Mouse (Mus musculus): ENCODE measurements around the gene 1700001K19Rik. TPM values are rescaled to one million over a fixed set of nuclear protein-coding genes. Genes with fewer than 3 reads are reported as not detected.

The 1700001K19Rik gene
- polyA plus RNA-seq, 1 experiment: not detected

GRCm38 (mm10) chr12:110674243-110674642 lies 8.2 kb downstream of the 1700001K19Rik start:
- Histone ChIP-seq H3K4me3 (replicated peaks) (no peak overlapping the region), H3K27me3 (replicated peaks) (peaks cover 2% of the 10 kb centered on the region), H3K4me1 (no peaks in the 10 kb centered on the region), H3K9me3 (peaks cover 6% of the 10 kb centered on the region; the same call in 1 of the 2 replicates), H3K36me3 (replicated peaks; ENCODE audit: low read length) (peaks cover 10% of the 10 kb centered on the region)
- TF ChIP-seq GATA1 (IDR thresholded peaks at IDR 0.05; ENCODE audit: borderline replicate concordance, low read length): no peak
- TF ChIP-seq FLI1 (IDR thresholded peaks at IDR 0.05; ENCODE audit: low read length): no peak

- Histone ChIP-seq H3K4me1 (peaks cover 37% of the 10 kb centered on the region), H3K36me3 (replicated peaks; ENCODE audit: low read length) (peaks cover 76% of the 10 kb centered on the region), H3K4me3 (replicated peaks) (no peak overlapping the region), H3K27me3 (replicated peaks) (no peaks in the 10 kb centered on the region), H3K9me3 (no peaks in the 10 kb centered on the region)
- TF ChIP-seq FLI1 (IDR thresholded peaks at IDR 0.05; ENCODE audit: low read length) (no peak), GATA1 (IDR thresholded peaks at IDR 0.05; ENCODE audit: borderline replicate concordance, low read length) (no peak)
These were observed 14.8 kb downstream of the 1700001K19Rik start for GRCm38 (mm10) chr12:110667466-110668077.

- Histone ChIP-seq H3K4me1 (peaks cover 21% of the 10 kb centered on the region), H3K36me3 (replicated peaks; ENCODE audit: low read length) (peaks cover 100% of the 10 kb centered on the region), H3K9me3 (no peaks in the 10 kb centered on the region), H3K27me3 (replicated peaks) (no peaks in the 10 kb centered on the region), H3K4me3 (replicated peaks) (no peak overlapping the region)
- no peak for TF ChIP-seq GATA1 (IDR thresholded peaks at IDR 0.05; ENCODE audit: borderline replicate concordance, low read length)
- no peak for TF ChIP-seq FLI1 (IDR thresholded peaks at IDR 0.05; ENCODE audit: low read length)
These were observed 20.7 kb downstream of the 1700001K19Rik start for GRCm38 (mm10) chr12:110661746-110662145.

GRCm38 (mm10) chr12:110651464-110651863 lies 31.0 kb downstream of the 1700001K19Rik start:
- Histone ChIP-seq H3K9me3 (no peaks in the 10 kb centered on the region), H3K4me3 (replicated peaks) (no peak overlapping the region), H3K4me1 (no peaks in the 10 kb centered on the region; the same call in 1 of the 2 replicates), H3K36me3 (replicated peaks; ENCODE audit: low read length) (peaks cover 98% of the 10 kb centered on the region), H3K27me3 (replicated peaks) (no peaks in the 10 kb centered on the region)
- TF ChIP-seq GATA1 (IDR thresholded peaks at IDR 0.05; ENCODE audit: borderline replicate concordance, low read length) (no peak), FLI1 (IDR thresholded peaks at IDR 0.05; ENCODE audit: low read length) (no peak)

GRCm38 (mm10) chr12:110650241-110650641 lies 32.2 kb downstream of the 1700001K19Rik start:
- Histone ChIP-seq H3K4me3 (replicated peaks) (no peak overlapping the region), H3K4me1 (no peaks in the 10 kb centered on the region; the same call in 1 of the 2 replicates), H3K9me3 (no peaks in the 10 kb centered on the region), H3K27me3 (replicated peaks) (no peaks in the 10 kb centered on the region), H3K36me3 (replicated peaks; ENCODE audit: low read length) (peaks cover 97% of the 10 kb centered on the region)
- no peak for TF ChIP-seq FLI1 (IDR thresholded peaks at IDR 0.05; ENCODE audit: low read length)
- TF ChIP-seq GATA1 (IDR thresholded peaks at IDR 0.05; ENCODE audit: borderline replicate concordance, low read length): no peak

GRCm38 (mm10) chr12:110637507-110638114 lies 44.8 kb downstream of the 1700001K19Rik start:
- H3K4me3 ChIP-seq (replicated peaks): no peak overlapping the region
- TF ChIP-seq GATA1 (IDR thresholded peaks at IDR 0.05; ENCODE audit: borderline replicate concordance, low read length): no peak
- no peak for TF ChIP-seq FLI1 (IDR thresholded peaks at IDR 0.05; ENCODE audit: low read length)
- peaks cover 100% of the 10 kb centered on the region for H3K36me3 ChIP-seq (replicated peaks; ENCODE audit: low read length)
- no peaks in the 10 kb centered on the region for H3K27me3 ChIP-seq (replicated peaks)
- no peaks in the 10 kb centered on the region for H3K9me3 ChIP-seq
- no peaks in the 10 kb centered on the region; the same call in 1 of the 2 replicates for H3K4me1 ChIP-seq

GRCm38 (mm10) chr12:110636293-110636692 lies 46.1 kb downstream of the 1700001K19Rik start:
- Histone ChIP-seq H3K9me3 (no peaks in the 10 kb centered on the region), H3K4me1 (no peaks in the 10 kb centered on the region; the same call in 1 of the 2 replicates), H3K27me3 (replicated peaks) (no peaks in the 10 kb centered on the region), H3K36me3 (replicated peaks; ENCODE audit: low read length) (peaks cover 100% of the 10 kb centered on the region), H3K4me3 (replicated peaks) (no peak overlapping the region)
- TF ChIP-seq FLI1 (IDR thresholded peaks at IDR 0.05; ENCODE audit: low read length): no peak
- no peak for TF ChIP-seq GATA1 (IDR thresholded peaks at IDR 0.05; ENCODE audit: borderline replicate concordance, low read length)

- H3K4me3 ChIP-seq (replicated peaks): no peak overlapping the region
- H3K27me3 ChIP-seq (replicated peaks): no peaks in the 10 kb centered on the region
- H3K36me3 ChIP-seq (replicated peaks; ENCODE audit: low read length): peaks cover 100% of the 10 kb centered on the region
- TF ChIP-seq GATA1 (IDR thresholded peaks at IDR 0.05; ENCODE audit: borderline replicate concordance, low read length) (no peak), FLI1 (IDR thresholded peaks at IDR 0.05; ENCODE audit: low read length) (no peak)
- no peaks in the 10 kb centered on the region for H3K9me3 ChIP-seq
- H3K4me1 ChIP-seq: no peaks in the 10 kb centered on the region
These were observed 52.4 kb downstream of the 1700001K19Rik start for GRCm38 (mm10) chr12:110630056-110630455.

Other genes with a start within 250 kb of the 1700001K19Rik start
- gene Ppp2r5c, start 235.5 kb downstream of the 1700001K19Rik start, polyA plus RNA-seq (2012; ENCODE audit: insufficient read depth, low replicate concordance): 5.1 and 24.4 TPM in 2 replicates
- gene Dync1h1, start 81.2 kb downstream of the 1700001K19Rik start, polyA plus RNA-seq (2012; ENCODE audit: insufficient read depth, low replicate concordance): 119 and 280 TPM in 2 replicates
- gene Hsp90aa1, start 20.1 kb upstream of the 1700001K19Rik start, polyA plus RNA-seq (2012; ENCODE audit: insufficient read depth, low replicate concordance): 14.0 and 99.4 TPM in 2 replicates
- 13.1 and 45.3 TPM in 2 replicates for gene Wdr20, start 55.3 kb upstream of the 1700001K19Rik start, polyA plus RNA-seq (2012; ENCODE audit: insufficient read depth, low replicate concordance)
- gene Mok, start 158.3 kb upstream of the 1700001K19Rik start, polyA plus RNA-seq (2012; ENCODE audit: insufficient read depth, low replicate concordance): 2.1 and 2.3 TPM in 2 replicates
- gene Zfp839, start 167.6 kb upstream of the 1700001K19Rik start, polyA plus RNA-seq (2012; ENCODE audit: insufficient read depth, low replicate concordance): 1.0 and 4.3 TPM in 2 replicates
- gene Cinp, start 206.5 kb upstream of the 1700001K19Rik start, polyA plus RNA-seq (2012; ENCODE audit: insufficient read depth, low replicate concordance): 11.5 and 21.2 TPM in 2 replicates
- gene Tecpr2, start 206.6 kb upstream of the 1700001K19Rik start, polyA plus RNA-seq (2012; ENCODE audit: insufficient read depth, low replicate concordance): 4.0 and 4.3 TPM in 2 replicates

All from megakaryocyte, embryonic 14.5 days (primary cell).